Mouse (Mus musculus) neural tube, embryonic 11.5 days (tissue): ENCODE results near the gene Lrch4. TPM values are rescaled to one million over a fixed set of nuclear protein-coding genes. Genes with fewer than 3 reads are reported as not detected.
"Not testable (repeated sequence)": the region's sequence is repeated elsewhere in the genome, so short reads cannot be mapped to it uniquely, and the experiment has no call there.

Source experiments
- ATAC-seq: fragments of 200-750 bp; cut with Nextera tagmentation; 2 replicates; pipeline ENCODE4 v1.8.0; 2017; ENCODE audit warnings: moderate number of reproducible peaks, mild to moderate bottlenecking, moderate TSS enrichment, moderate library complexity; ENCODE audit not compliant: insufficient read depth, low FRiP score, low TSS enrichment
- DNase-seq: peaks from one replicate; pipeline ENCODE4 v3.0.0-alpha.2; 2015; ENCODE audit warnings: low spot score
- H3K27ac ChIP-seq: fragments of 300-500 bp; sonication (generic); 2 replicates; pipeline ENCODE4 v1.5.1; 2014; ENCODE audit warnings: low read depth, mild to moderate bottlenecking, low read length
- H3K27me3 ChIP-seq: fragments of 300-500 bp; sonication (generic); 2 replicates; pipeline ENCODE4 v1.6.1; 2014; ENCODE audit warnings: mild to moderate bottlenecking, low read length, mixed read lengths; ENCODE audit not compliant: control insufficient read depth, insufficient read depth
- H3K36me3 ChIP-seq: fragments of 300-500 bp; sonication (generic); 2 replicates; pipeline ENCODE4 v1.6.1; 2014; ENCODE audit warnings: mild to moderate bottlenecking, low read length, moderate library complexity, mixed read lengths; ENCODE audit not compliant: control insufficient read depth, insufficient read depth
- H3K4me1 ChIP-seq: fragments of 300-500 bp; sonication (generic); 2 replicates; pipeline ENCODE4 v1.6.1; 2014; ENCODE audit warnings: low read length, mixed read lengths; ENCODE audit not compliant: control insufficient read depth, insufficient read depth
- H3K4me2 ChIP-seq: fragments of 300-500 bp; sonication (generic); 2 replicates; pipeline ENCODE4 v1.6.1; 2014; ENCODE audit warnings: low read depth, mild to moderate bottlenecking, moderate library complexity
- H3K4me3 ChIP-seq: fragments of 300-500 bp; sonication (generic); 2 replicates; pipeline ENCODE4 v1.5.1; 2014; ENCODE audit warnings: low read depth, low read length
- H3K9ac ChIP-seq: fragments of 300-500 bp; sonication (generic); 2 replicates; pipeline ENCODE4 v1.6.1; 2014; ENCODE audit warnings: mild to moderate bottlenecking, low read length
- H3K9me3 ChIP-seq: fragments of 300-500 bp; sonication (generic); 2 replicates; pipeline ENCODE4 v1.6.1; 2016; ENCODE audit warnings: low read length; ENCODE audit not compliant: control insufficient read depth
- WGBS: fragments of 180-500 bp; shearing (Covaris S2); extraction: QIAGEN DNeasy Blood & Tissue Kit; methylation state at CpG from one replicate; pipeline ENCODE4 v1.1.7; 2014; 5-methylcytosine and 5-hydroxymethylcytosine counted together
- polyA plus RNA-seq: library from polyadenylated mRNA; unstranded; fragments of >200 nt; fragmentation: Nextera tagmentation; extraction: Ambion mirVana; gene quantifications from 2 replicates; pipeline ENCODE4 v1.2.1, GENCODE M21; 2014

Gene Lrch4
- polyA plus RNA-seq, 1 experiment from 2014 or later, result 39.0 TPM

GRCm38 (mm10) chr5:137608654-137609190, 20.2 kb upstream of the Lrch4 start:
- H3K9ac ChIP-seq, result peak overlapping the region; percentile 37; the same call in 1 of the 2 replicates
- no peaks in the 10 kb centered on the region; the same call in 1 of the 2 replicates for H3K36me3 ChIP-seq
- H3K9me3 ChIP-seq, result no peaks in the 10 kb centered on the region
- peaks cover 11% of the 10 kb centered on the region for H3K4me1 ChIP-seq
- DNase-seq (no peak), ATAC-seq (no peak)
- H3K4me3 ChIP-seq, result peak overlapping the region; percentile 16
- H3K27ac ChIP-seq, result no peak overlapping the region
- 0 out of 2 replicates have a peak, but pooled peaks cover 2% of the 10 kb centered on the region for H3K27me3 ChIP-seq
- H3K4me2 ChIP-seq, result peak overlapping the region; percentile 34
- 17% methylated on average over 20 of the region's 23 CpGs for WGBS

DNA sequence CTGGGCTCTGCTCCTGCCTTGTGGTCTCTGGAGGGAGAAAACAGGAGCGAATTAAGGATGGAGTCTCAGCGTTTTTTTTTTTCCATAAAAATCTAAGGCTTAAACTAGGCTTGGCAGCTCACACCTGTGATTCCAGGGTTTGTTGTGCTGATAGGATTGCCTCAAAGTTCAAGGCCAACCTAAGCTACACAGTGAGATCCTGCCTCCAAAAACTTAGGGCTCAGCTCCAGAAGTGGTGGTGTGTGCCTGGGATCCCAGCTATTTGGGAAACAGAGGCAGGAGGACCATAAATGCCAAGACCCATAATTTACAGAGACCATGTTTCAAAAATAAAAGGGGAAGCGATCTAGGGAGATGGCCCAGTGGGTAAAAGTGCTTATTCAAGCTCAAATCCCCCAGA, 19.6 kb upstream of the Lrch4 start:
- ATAC-seq (no peak), DNase-seq (no peak)
- WGBS, result 50% methylated on average over 3 of the region's 3 CpGs
- H3K4me3 ChIP-seq, result no peak overlapping the region
- no peaks in the 10 kb centered on the region for H3K9me3 ChIP-seq
- 0 out of 2 replicates have a peak, but pooled peaks cover 2% of the 10 kb centered on the region for H3K27me3 ChIP-seq
- peaks cover 11% of the 10 kb centered on the region for H3K4me1 ChIP-seq
- 0 out of 2 replicates have a peak overlapping the region, but pooled peaks have one; percentile 19 for H3K4me2 ChIP-seq
- no peak overlapping the region for H3K27ac ChIP-seq
- no peak overlapping the region for H3K9ac ChIP-seq
- no peaks in the 10 kb centered on the region; the same call in 1 of the 2 replicates for H3K36me3 ChIP-seq

DNA sequence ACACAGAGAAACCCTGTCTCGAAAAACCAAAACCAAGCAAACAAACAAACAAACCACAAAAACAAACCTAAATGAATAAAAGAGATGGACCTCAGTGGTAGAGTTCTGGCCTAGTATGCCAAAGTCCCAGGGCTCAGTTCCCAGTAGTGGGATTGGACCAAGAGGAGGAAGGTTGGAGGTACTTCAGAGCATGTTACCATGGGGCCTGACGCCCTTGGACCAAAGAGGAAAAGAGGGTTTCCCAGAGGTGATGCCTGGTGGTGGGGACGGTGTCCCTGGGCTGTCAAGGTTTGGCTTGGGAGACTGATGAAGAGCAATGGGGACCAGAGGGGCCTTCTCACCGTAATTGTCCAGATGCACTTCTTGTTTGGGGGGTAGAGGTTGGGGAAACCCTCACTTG, 18.9 kb upstream of the Lrch4 start:
- peak overlapping the region; percentile 32; the same call in 1 of the 2 replicates for H3K4me2 ChIP-seq
- no peak overlapping the region for H3K9ac ChIP-seq
- H3K27ac ChIP-seq, result no peak overlapping the region

GRCm38 (mm10) chr5:137610548-137611244, 18.2 kb upstream of the Lrch4 start:
- peak overlapping the region; percentile 19 for H3K4me3 ChIP-seq
- peak overlapping the region; percentile 32 for H3K4me2 ChIP-seq
- no peaks in the 10 kb centered on the region for H3K9me3 ChIP-seq
- peaks cover 11% of the 10 kb centered on the region for H3K4me1 ChIP-seq
- 0 out of 2 replicates have a peak, but pooled peaks cover 2% of the 10 kb centered on the region for H3K27me3 ChIP-seq
- WGBS, result 14% methylated on average over 12 of the region's 12 CpGs
- no peaks in the 10 kb centered on the region; the same call in 1 of the 2 replicates for H3K36me3 ChIP-seq
- peak; percentile 82 for DNase-seq
- H3K27ac ChIP-seq, result peak overlapping the region; percentile 83
- no peak for ATAC-seq
- peak overlapping the region; percentile 41; the same call in 1 of the 2 replicates for H3K9ac ChIP-seq

More for the DNA sequence above, 18.9 kb upstream of the Lrch4 start:
- Histone ChIP-seq H3K27me3 (0 out of 2 replicates have a peak, but pooled peaks cover 2% of the 10 kb centered on the region), H3K4me3 (peak overlapping the region; percentile 19), H3K9me3 (no peaks in the 10 kb centered on the region), H3K36me3 (no peaks in the 10 kb centered on the region; the same call in 1 of the 2 replicates), H3K4me1 (peaks cover 11% of the 10 kb centered on the region)
- 58% methylated on average over 4 of the region's 4 CpGs for WGBS
- DNase-seq (no peak), ATAC-seq (no peak)

- 22% methylated on average over 6 of the region's 6 CpGs for whole genome bisulfite sequencing
- H3K9ac ChIP-seq, result peak overlapping the region; percentile 41; the same call in 1 of the 2 replicates
- H3K9me3 ChIP-seq, result no peaks in the 10 kb centered on the region
- peak; percentile 64 for DNase-seq
- peak overlapping the region; percentile 32 for H3K4me2 ChIP-seq
- no peaks in the 10 kb centered on the region; the same call in 1 of the 2 replicates for H3K36me3 ChIP-seq
- no peak for ATAC-seq
- H3K27me3 ChIP-seq, result 0 out of 2 replicates have a peak, but pooled peaks cover 2% of the 10 kb centered on the region
- H3K27ac ChIP-seq, result peak overlapping the region; percentile 83
- 0 out of 2 replicates have a peak overlapping the region, but pooled peaks have one; percentile 10 for H3K4me3 ChIP-seq
- H3K4me1 ChIP-seq, result peaks cover 11% of the 10 kb centered on the region
These were observed 17.7 kb upstream of the Lrch4 start for GRCm38 (mm10) chr5:137611245-137611602.

GRCm38 (mm10) chr5:137613076-137613475, 15.8 kb upstream of the Lrch4 start:
- Histone ChIP-seq H3K27ac (no peak overlapping the region), H3K9me3 (no peaks in the 10 kb centered on the region), H3K27me3 (0 out of 2 replicates have a peak, but pooled peaks cover 2% of the 10 kb centered on the region), H3K4me1 (peaks cover 6% of the 10 kb centered on the region), H3K36me3 (no peaks in the 10 kb centered on the region), H3K9ac (no peak overlapping the region), H3K4me2 (no peak overlapping the region), H3K4me3 (no peak overlapping the region)
- no peak for DNase-seq
- no peak for ATAC-seq
- 82% methylated on average over 5 of the region's 5 CpGs for WGBS

GRCm38 (mm10) chr5:137613550-137613949, 15.4 kb upstream of the Lrch4 start, which contains the start of gene Pcolce:
Gene Pcolce, minus strand, starts transcription at chr5:137613784.
- 65% methylated on average over 11 of the region's 11 CpGs for WGBS
- ATAC-seq, result no peak

DNA sequence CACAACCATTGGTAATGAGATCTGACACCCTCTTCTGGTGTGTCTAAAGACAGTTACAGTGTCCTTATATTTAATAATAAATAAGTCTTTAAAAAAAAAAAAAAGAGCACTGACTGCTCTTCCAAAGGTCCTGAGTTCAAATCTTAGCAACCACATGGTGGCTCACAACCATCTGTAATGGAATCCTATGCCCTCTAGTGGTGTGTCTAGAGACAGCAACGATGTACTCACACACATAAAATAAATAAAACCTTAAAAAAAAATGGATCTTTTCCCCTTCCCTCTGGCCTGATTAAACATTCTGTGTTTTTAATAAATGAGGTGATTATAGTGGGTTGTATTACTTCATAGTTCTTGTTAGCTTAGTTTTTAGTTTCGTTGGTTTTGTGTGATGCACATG, 14.0 kb upstream of the Lrch4 start:
- H3K27ac ChIP-seq, H3K9ac ChIP-seq, H3K9me3 ChIP-seq, H3K4me1 ChIP-seq, H3K36me3 ChIP-seq, H3K4me3 ChIP-seq, DNase-seq, ATAC-seq, H3K27me3 ChIP-seq, H3K4me2 ChIP-seq: not testable (repeated sequence)
- 89% methylated on average over 2 of the region's 2 CpGs for WGBS

More at GRCm38 (mm10) chr5:137613550-137613949, 15.4 kb upstream of the Lrch4 start, which contains the start of gene Pcolce:
- DNase-seq, result no peak
- Histone ChIP-seq H3K9ac (no peak within 1 kb of the TSS), H3K27me3 (0 out of 2 replicates have a peak, but pooled peaks cover 2% of the 10 kb centered on the region), H3K4me3 (no peak within 1 kb of the TSS), H3K36me3 (no peaks in the 10 kb centered on the region), H3K27ac (no peak within 1 kb of the TSS), H3K9me3 (no peaks in the 10 kb centered on the region), H3K4me1 (peaks cover 1% of the 10 kb centered on the region), H3K4me2 (no peak within 1 kb of the TSS)
